Mouse (Mus musculus): ENCODE results near the gene Oard1. TPM values are rescaled to one million over a fixed set of nuclear protein-coding genes. Genes with fewer than 3 reads are reported as not detected.
A peak's percentile ranks its signal among the peaks of the same experiment; 100 is the strongest.

The Oard1 gene
- polyA plus RNA-seq, 1 experiment from 2014 or later, result 72.4 TPM

DNA sequence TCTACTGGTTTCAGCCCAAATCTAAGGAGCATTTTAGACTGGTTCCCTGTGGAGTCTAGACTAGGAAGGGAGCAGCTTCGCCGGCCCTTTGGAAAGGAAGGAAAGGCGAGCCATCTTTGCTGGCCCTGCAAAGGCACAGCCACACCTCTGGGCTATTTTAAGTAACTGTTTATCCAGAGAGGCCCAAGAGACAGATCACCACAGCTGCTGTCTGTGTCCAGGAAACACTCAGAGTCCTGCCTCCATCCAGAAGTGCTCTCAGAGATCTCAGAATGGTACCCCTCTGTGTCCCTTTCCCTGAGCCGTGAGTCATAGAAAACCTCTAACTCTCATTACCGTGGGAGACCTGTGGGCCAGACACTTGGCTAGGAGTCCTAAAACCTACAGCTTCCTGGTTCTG, 20.6 kb downstream of the Oard1 start:
- Histone ChIP-seq H3K4me1 (peaks cover 53% of the 10 kb centered on the region), H3K36me3 (no peaks in the 10 kb centered on the region), H3K27ac (peak overlapping the region; percentile 76), H3K9me3 (replicated peaks) (no peaks in the 10 kb centered on the region), H3K4me3 (replicated peaks) (no peak overlapping the region), H3K27me3 (no peaks in the 10 kb centered on the region), H3K9ac (no peak overlapping the region), H3K4me2 (no peak overlapping the region)
- WGBS, result 27% methylated on average over 5 of the region's 5 CpGs
- no peak for ATAC-seq (replicated peaks; ENCODE audit: low FRiP score)

DNA sequence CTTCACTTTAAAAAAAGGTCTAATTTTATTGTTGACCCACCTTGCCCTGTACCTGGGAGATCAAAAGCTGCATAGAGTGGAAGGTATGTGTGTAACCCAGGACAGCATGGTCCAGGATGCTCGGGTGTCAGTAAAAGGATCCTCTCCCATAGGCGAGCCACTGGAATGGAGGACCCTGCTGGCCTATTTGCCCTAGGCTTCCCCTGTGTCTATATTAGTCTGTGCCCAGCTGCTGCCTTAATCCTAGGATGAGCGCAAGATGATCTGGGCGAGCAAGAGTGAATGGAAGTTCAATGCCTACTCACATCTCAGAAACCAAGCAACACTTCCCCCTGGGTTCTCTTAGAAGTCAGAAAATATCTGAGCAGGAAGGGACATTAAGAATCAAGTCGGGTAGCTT, 21.2 kb downstream of the Oard1 start:
- Histone ChIP-seq H3K27ac (peak overlapping the region; percentile 59; the same call in 1 of the 2 replicates), H3K9me3 (replicated peaks) (no peaks in the 10 kb centered on the region), H3K4me3 (replicated peaks) (no peak overlapping the region), H3K27me3 (no peaks in the 10 kb centered on the region), H3K4me1 (peaks cover 48% of the 10 kb centered on the region), H3K36me3 (no peaks in the 10 kb centered on the region), H3K9ac (no peak overlapping the region), H3K4me2 (no peak overlapping the region)
- no peak for ATAC-seq (replicated peaks; ENCODE audit: low FRiP score)
- 55% methylated on average over 5 of the region's 5 CpGs for WGBS

DNA sequence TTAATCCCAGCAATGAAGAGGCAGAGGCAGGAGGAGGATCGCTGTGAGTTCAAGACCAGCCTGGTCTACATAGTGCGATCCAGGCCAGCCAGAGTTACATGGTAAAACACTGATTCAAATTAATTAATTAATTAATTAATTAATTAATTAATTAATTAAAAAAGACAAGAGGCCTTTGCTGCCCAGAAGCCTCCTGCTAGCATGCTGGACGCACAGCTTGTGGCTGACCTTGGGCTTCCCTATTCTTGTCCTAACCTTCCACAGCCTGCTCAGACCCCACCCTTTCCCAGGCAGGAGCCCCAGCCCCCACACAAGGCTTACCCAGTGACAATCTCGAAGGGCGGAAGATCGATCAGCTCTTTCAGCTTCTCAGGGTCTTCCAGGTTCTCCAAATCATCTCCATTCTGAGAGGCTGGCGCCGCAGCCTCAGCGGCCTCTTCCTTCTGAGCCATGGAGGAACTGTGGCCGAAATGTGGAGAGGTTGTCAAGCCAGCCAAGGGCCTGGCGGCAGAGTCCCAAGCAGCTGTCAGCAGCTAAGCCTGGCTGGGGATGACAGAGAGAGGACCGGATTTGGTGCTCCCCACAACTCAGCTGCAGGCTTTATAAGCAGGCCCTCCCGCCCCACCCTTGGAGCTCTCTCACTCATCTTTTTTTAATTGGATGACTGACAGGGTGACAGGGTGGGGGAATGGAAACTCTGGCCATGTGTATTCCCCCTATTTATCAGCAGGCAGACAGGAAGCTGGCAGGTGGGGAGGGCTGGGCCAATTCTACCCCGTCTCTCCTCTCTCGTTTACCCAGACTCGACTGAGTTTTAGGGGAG, 22.6 kb downstream of the Oard1 start, which contains the start of gene Apobec2:
Gene Apobec2, minus strand, starts transcription at position 773 of the 823 bp plus-strand sequence.
- no peak within 1 kb of the TSS for H3K4me3 ChIP-seq (replicated peaks)
- H3K4me1 ChIP-seq, result peaks cover 50% of the 10 kb centered on the region
- 75% methylated on average over 16 of the region's 16 CpGs for WGBS
- H3K27ac ChIP-seq, result no peak within 1 kb of the TSS
- no peak for ATAC-seq (replicated peaks; ENCODE audit: low FRiP score)
- no peak within 1 kb of the TSS for H3K4me2 ChIP-seq
- no peak within 1 kb of the TSS for H3K9ac ChIP-seq
- no peaks in the 10 kb centered on the region for H3K9me3 ChIP-seq (replicated peaks)
- no peaks in the 10 kb centered on the region for H3K27me3 ChIP-seq
- no peaks in the 10 kb centered on the region for H3K36me3 ChIP-seq

DNA sequence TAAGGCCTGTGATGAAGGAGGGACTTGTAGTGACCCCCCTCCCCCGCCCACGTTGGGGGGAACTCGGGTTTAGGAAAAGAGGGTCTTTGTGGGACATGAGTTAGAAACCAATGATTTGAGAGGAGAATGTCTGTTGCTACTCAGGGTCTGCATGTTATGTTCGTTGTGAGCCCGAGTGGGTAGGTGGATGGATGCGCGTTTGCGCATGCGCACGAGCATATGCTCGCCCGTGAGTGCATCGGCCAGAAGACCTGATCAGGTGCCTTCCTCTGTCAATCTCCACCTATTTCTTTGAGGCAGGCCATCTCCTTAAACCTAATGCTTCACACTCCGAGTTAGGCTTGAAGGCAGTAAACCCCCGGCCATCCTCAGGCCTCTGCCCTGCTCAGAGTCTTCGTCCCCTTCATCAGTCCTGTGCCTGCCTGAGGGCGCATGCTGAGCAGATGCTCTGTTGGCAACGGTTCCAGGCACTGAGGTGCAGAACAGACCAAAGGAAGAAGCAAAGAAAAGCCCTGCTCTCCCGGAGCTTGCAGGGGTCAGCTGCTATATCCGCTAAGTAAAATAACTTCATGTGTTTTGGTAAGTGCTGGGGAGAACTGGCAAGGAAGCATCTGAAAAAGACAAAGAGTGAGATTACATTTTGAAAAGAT, 23.3 kb downstream of the Oard1 start:
- Histone ChIP-seq H3K4me1 (peaks cover 52% of the 10 kb centered on the region), H3K27ac (no peak overlapping the region), H3K9me3 (replicated peaks) (no peaks in the 10 kb centered on the region), H3K4me2 (no peak overlapping the region), H3K36me3 (no peaks in the 10 kb centered on the region), H3K9ac (no peak overlapping the region), H3K27me3 (no peaks in the 10 kb centered on the region), H3K4me3 (replicated peaks) (no peak overlapping the region)
- 87% methylated on average over 20 of the region's 20 CpGs for WGBS
- no peak for ATAC-seq (replicated peaks; ENCODE audit: low FRiP score)

DNA sequence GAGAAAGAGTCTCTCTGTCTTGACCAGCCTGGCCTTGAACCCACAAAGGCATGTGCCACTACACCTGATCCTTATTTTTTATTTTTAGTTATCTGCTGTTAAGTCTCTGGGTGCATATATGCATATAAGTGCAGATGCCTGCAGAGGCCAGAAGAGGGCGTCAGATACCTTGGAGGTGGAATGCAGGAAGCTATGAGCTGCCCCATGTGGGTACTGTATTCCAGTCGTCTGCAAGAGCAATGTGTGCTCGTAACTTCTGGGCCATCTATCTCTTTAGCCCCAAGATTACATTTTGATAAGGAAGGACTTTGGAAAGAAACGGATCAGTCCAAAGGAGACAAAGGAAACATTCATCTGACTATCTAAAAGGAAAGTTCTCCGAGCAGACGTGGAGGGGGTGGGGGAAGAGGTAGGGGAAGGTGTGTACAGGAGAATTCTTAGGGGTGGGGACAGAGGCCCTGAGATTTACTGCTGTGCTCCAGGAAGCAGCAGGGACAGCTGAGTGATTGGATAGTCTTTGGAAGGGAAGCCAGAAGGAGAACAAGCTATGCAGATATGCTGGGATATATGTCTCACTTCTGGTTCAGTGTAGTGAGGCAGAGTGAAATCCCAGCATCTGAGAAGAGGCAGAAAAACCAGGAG, 24.0 kb downstream of the Oard1 start:
- Histone ChIP-seq H3K27ac (no peak overlapping the region), H3K36me3 (no peaks in the 10 kb centered on the region)
- WGBS, result 58% methylated on average over 6 of the region's 6 CpGs

DNA sequence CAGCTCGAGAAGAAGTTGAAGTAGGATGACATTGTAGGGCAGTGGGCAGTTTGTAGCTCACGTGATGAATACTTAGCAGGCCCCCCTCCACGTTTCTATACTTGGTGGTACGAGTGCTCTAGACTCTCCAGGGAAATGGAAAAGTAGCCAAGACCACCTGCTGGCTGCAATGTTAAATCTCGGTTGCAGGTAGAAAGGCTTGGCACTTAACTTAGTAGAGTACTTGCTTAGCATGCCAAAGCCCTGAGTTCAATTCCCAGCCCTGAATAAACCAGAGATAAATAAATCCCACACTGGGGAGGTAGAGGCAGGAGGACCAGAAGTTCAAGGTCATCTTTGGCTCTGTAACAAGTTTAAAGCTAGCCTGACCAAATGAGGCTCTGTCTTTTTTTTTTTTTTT, 24.7 kb downstream of the Oard1 start:
- no peak overlapping the region for H3K27ac ChIP-seq
- H3K4me2 ChIP-seq, result no peak overlapping the region
- peaks cover 45% of the 10 kb centered on the region for H3K4me1 ChIP-seq
- no peak overlapping the region for H3K9ac ChIP-seq
- no peaks in the 10 kb centered on the region for H3K36me3 ChIP-seq
- no peaks in the 10 kb centered on the region for H3K9me3 ChIP-seq (replicated peaks)
- no peak overlapping the region for H3K4me3 ChIP-seq (replicated peaks)
- 81% methylated on average over 5 of the region's 5 CpGs for WGBS
- H3K27me3 ChIP-seq, result no peaks in the 10 kb centered on the region
- ATAC-seq (replicated peaks; ENCODE audit: low FRiP score), result no peak

More for the DNA sequence above, 24.0 kb downstream of the Oard1 start:
- no peak for ATAC-seq (replicated peaks; ENCODE audit: low FRiP score)
- H3K4me2 ChIP-seq, result no peak overlapping the region
- no peaks in the 10 kb centered on the region for H3K9me3 ChIP-seq (replicated peaks)
- H3K4me1 ChIP-seq, result peaks cover 47% of the 10 kb centered on the region
- H3K9ac ChIP-seq, result no peak overlapping the region
- no peaks in the 10 kb centered on the region for H3K27me3 ChIP-seq
- H3K4me3 ChIP-seq (replicated peaks), result no peak overlapping the region

DNA sequence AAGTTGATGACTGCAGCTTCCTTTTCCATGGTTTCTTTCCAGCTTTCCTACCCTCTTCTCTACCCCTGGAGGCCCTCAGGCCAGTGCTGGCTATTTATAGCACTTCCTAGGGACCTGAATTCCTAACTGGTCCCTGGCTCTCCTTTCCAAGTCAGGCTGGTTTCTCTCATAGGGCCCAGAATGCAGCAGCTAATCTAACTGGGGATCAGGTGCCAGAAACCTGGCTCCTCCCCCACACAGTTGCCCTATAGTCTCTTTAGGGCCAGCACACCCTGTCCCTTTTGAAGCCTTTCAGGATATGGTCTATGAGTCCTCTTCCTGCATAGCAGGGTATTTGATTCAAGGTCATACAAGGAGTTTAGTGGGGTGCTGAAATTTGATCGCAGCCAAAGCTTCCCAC, 26.7 kb downstream of the Oard1 start:
- Histone ChIP-seq H3K4me1 (peaks cover 29% of the 10 kb centered on the region), H3K4me3 (replicated peaks) (no peak overlapping the region), H3K9me3 (replicated peaks) (no peaks in the 10 kb centered on the region), H3K36me3 (no peaks in the 10 kb centered on the region), H3K27me3 (no peaks in the 10 kb centered on the region), H3K4me2 (no peak overlapping the region), H3K27ac (peak overlapping the region; percentile 94), H3K9ac (no peak overlapping the region)
- WGBS, result 12% methylated on average over 1 of the region's 1 CpGs
- ATAC-seq (replicated peaks; ENCODE audit: low FRiP score), result peak; percentile 30

DNA sequence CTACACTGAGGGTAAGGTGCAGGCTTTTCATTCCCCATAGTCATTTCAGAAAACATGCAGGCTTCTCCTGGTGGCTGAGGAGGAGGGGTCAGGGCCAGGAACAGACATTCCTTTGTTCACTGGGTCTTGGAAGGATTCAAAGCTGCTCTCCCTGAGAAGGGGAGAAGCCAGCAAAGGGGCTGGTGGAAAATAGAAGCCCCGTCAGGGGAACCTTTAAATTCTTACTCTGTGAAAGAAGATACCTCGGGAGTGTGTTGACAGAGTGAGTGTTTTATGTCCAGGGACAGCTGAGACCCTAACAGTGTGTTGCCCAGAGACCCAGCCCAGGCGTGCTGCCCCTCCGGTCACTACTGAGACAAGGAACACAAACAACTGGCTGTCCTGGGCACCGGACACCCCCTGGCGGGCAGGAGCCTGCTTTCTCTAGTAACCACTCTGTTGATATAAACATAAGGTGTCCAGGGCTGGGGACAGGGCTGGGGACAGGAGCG, 27.7 kb downstream of the Oard1 start:
- Histone ChIP-seq H3K9me3 (replicated peaks) (no peaks in the 10 kb centered on the region), H3K4me3 (replicated peaks) (no peak overlapping the region), H3K4me1 (peaks cover 25% of the 10 kb centered on the region), H3K27ac (peak overlapping the region; percentile 94), H3K4me2 (no peak overlapping the region), H3K9ac (no peak overlapping the region), H3K27me3 (no peaks in the 10 kb centered on the region), H3K36me3 (no peaks in the 10 kb centered on the region)
- WGBS, result 8% methylated on average over 7 of the region's 7 CpGs
- peak; percentile 88 for ATAC-seq (replicated peaks; ENCODE audit: low FRiP score)

DNA sequence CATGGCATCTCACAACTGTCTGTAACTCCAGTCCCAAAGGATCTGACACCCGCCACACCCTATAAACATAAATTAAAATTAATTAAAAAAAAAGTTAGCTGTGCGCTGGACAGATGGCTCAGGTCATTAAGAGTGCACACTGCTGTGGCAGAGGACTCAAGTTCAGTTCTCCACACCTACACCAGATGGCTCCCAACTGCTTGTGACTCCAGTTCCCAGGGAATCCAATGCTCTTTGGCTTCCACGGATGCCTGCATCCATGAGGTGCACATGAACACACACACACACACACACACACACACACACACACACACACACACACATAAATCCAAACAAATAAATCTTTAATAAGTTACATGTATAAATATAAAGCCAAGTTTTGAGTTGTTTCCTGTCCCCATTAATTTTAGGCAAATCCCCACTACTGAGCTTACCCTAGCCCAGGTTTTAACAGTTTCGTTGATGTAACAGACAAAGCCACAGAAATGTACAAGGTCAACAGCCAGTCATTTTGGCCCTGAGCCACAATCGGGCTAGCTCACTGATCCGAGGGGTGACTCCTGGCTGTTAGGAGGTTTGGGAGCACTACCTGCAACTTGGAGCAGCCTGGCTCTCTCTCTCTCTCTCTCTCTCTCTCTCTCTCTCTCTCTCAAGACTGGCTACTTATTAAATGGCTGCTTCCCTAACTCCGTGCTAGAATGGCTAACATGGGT, 33.1 kb downstream of the Oard1 start:
- no peak overlapping the region for H3K4me2 ChIP-seq
- no peak overlapping the region for H3K4me3 ChIP-seq (replicated peaks)
- no peak overlapping the region for H3K9ac ChIP-seq
- H3K27ac ChIP-seq, result peak overlapping the region; percentile 46; the same call in 1 of the 2 replicates
- no peaks in the 10 kb centered on the region for H3K36me3 ChIP-seq
- no peaks in the 10 kb centered on the region for H3K27me3 ChIP-seq
- peaks cover 17% of the 10 kb centered on the region for H3K4me1 ChIP-seq
- H3K9me3 ChIP-seq (replicated peaks), result no peaks in the 10 kb centered on the region
- peak; percentile 53; the same call in 1 of the 2 replicates for ATAC-seq (replicated peaks; ENCODE audit: low FRiP score)
- 48% methylated on average over 7 of the region's 7 CpGs for WGBS

DNA sequence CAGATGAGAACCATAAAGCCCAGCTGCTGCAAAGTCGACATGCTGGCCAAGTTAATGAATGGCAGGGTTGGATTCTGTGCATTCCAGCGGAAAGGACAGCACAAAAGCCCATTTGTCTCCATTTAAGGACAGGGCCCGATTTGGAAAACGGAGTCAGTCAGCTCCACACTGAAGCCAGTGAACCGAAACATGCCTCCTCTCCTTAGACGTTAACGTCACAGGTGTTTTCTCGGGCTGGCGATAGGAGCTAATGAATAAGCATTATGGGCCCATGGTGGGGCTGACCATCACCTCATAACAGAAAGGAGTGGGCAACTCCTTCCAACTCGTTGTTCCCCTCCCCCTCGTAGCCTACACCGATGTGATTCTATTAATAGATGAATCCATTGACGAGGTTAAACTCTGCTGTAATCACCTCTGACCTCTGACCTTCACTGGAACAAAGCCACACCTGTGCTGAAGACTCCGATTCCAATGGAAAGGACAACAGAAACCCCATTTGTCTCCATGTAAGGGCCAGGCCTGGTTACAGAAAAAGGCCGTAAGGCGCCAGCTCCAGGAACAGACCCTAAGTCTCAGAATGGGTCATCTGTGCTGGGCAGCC, 33.8 kb downstream of the Oard1 start:
- Histone ChIP-seq H3K36me3 (no peaks in the 10 kb centered on the region), H3K4me1 (peaks cover 14% of the 10 kb centered on the region), H3K9ac (no peak overlapping the region), H3K4me3 (replicated peaks) (no peak overlapping the region), H3K27ac (peak overlapping the region; percentile 46), H3K4me2 (no peak overlapping the region), H3K9me3 (replicated peaks) (no peaks in the 10 kb centered on the region), H3K27me3 (no peaks in the 10 kb centered on the region)
- peak; percentile 28; the same call in 1 of the 2 replicates for ATAC-seq (replicated peaks; ENCODE audit: low FRiP score)
- 53% methylated on average over 16 of the region's 16 CpGs for WGBS

DNA sequence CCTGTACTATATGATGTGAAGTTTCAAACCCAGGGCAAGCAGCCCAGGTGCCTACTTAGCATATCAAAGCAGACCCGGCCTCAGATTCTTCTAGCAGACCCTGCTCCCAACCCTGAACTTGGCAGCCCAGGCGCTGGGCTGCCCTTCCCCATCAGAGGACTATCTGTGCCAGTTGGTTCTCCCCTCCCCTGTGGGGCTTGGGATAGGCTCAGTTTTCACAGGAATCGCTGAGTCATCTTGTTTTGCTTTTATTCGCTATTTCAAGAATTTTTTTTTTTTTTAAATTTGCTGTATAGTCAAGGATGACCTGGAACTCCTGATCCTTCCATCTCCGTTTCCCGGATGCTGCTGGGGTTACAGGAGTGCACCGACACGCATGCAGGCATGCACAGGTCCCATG, 37.9 kb downstream of the Oard1 start:
- H3K9me3 ChIP-seq (replicated peaks), result no peaks in the 10 kb centered on the region
- no peak overlapping the region for H3K27ac ChIP-seq
- H3K4me3 ChIP-seq (replicated peaks), result no peak overlapping the region
- H3K9ac ChIP-seq, result no peak overlapping the region
- H3K27me3 ChIP-seq, result no peaks in the 10 kb centered on the region
- no peak overlapping the region for H3K4me2 ChIP-seq
- H3K36me3 ChIP-seq, result no peaks in the 10 kb centered on the region
- no peak for ATAC-seq (replicated peaks; ENCODE audit: low FRiP score)
- H3K4me1 ChIP-seq, result peaks cover 23% of the 10 kb centered on the region
- 78% methylated on average over 8 of the region's 8 CpGs for WGBS
